Comparison of ENCODE assay signal across 8 mouse cellular contexts in the genomic region with DNA sequence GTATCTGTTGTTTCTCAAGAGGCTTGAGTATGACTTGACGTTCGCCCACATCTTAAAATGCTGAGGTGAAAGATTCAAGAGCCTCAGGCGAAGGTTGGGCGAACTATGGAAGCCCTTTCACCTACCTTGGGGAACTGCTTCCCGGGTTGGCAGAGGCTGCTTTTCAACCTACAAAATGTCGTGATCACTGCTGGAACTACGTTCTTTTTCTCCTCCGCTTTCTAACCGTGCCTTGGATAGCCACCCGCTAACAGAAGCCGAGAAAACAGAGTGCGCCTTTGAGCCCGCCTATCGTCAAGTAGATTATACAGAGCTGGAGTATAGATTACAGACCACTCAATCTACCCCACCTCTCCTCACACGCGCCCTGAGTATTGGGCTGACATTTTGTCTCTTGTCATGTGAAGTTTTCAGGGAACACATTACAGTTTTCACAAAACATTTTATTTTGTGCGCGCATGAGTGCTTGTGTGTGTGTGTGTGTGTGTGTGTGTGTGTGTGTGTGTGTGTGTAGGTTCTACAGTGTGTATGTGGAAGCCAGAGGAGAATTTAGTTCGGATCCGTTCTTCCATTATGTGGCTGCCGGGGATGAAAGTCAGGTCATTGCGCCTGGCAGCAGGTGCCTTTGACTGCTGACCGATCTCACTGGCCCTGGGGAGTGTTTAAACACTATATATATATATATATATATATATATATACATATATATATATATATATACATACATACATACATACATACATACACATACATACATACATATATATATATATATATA. TPM values are rescaled to one million over a fixed set of nuclear protein-coding genes. Genes with fewer than 3 reads are reported as not detected.
DNase-seq lines count a peak whose midpoint lies in the region; ATAC-seq and TF ChIP-seq lines count a peak whose summit lies in the region.

No protein-coding gene starts in this region.

- H3K9ac ChIP-seq in forebrain, embryonic 11.5 days (ENCODE audit: low read length), result 0 out of 2 replicates have a peak overlapping the region, but pooled peaks have one; percentile 25
- H3K9ac ChIP-seq in intestine, embryonic 16.5 days (ENCODE audit: low read depth, low read length), result peak overlapping the region; percentile 57
- peak overlapping the region; percentile 41 for H3K9ac ChIP-seq in stomach, postnatal 0 days (ENCODE audit: low read length)

- TF ChIP-seq EP300 in stomach, postnatal 0 days (optimal IDR thresholded peaks at IDR 0.05), result no peak

- peak; percentile 45 for ATAC-seq in activated CD4-positive, CD25-positive, alpha-beta regulatory T cell, adult 4 months
- ATAC-seq in forebrain, embryonic 11.5 days (replicated peaks; ENCODE audit: low FRiP score), result peak; percentile 65
- peak; percentile 68 for ATAC-seq in intestine, embryonic 16.5 days
- ATAC-seq in stomach, postnatal 0 days (ENCODE audit: low FRiP score, low TSS enrichment), result peak; percentile 60

- TF ChIP-seq CTCF in stomach, postnatal 0 days (IDR thresholded peaks at IDR 0.05; ENCODE audit: low read depth), result no peak

- H3K79me2 ChIP-seq in macrophage (ENCODE audit: inconsistent target), result no peaks in the 10 kb centered on the region

- H3K27ac ChIP-seq in forebrain, embryonic 11.5 days (ENCODE audit: low read depth, low read length), result no peak overlapping the region
- peak overlapping the region; percentile 76 for H3K27ac ChIP-seq in intestine, embryonic 16.5 days (ENCODE audit: low read length)
- H3K27ac ChIP-seq in macrophage, result peak overlapping the region; percentile 17; the same call in 1 of the 2 replicates
- peak overlapping the region; percentile 84 for H3K27ac ChIP-seq in stomach, postnatal 0 days (replicated peaks)

- WGBS in forebrain, embryonic 11.5 days, result 33% methylated on average over 23 of the region's 23 CpGs
- WGBS in intestine, embryonic 16.5 days, result 31% methylated on average over 22 of the region's 23 CpGs
- WGBS in macrophage (ENCODE audit: missing documents), result 48% methylated on average over 21 of the region's 23 CpGs
- WGBS in stomach, postnatal 0 days, result 36% methylated on average over 23 of the region's 23 CpGs

- no peaks in the 10 kb centered on the region for H3K9me3 ChIP-seq in forebrain, embryonic 11.5 days (ENCODE audit: control insufficient read depth, low read length)
- no peaks in the 10 kb centered on the region for H3K9me3 ChIP-seq in intestine, embryonic 16.5 days (ENCODE audit: control insufficient read depth, low read length)
- no peaks in the 10 kb centered on the region for H3K9me3 ChIP-seq in stomach, postnatal 0 days (ENCODE audit: control insufficient read depth, low read length)

- peak overlapping the region; percentile 58 for H3K4me2 ChIP-seq in forebrain, embryonic 11.5 days (ENCODE audit: low read depth, low read length, severe bottlenecking)
- H3K4me2 ChIP-seq in intestine, embryonic 16.5 days (ENCODE audit: low read depth, low read length), result peak overlapping the region; percentile 66
- H3K4me2 ChIP-seq in stomach, postnatal 0 days (replicated peaks; ENCODE audit: low read depth), result peak overlapping the region; percentile 60

- peak; percentile 39 to 41 for DNase-seq in layer of hippocampus, postnatal 10 days (ENCODE audit: low spot score in 2 of 2)
- no peak for DNase-seq in layer of hippocampus, adult 8-10 months (ENCODE audit: low spot score in 2 of 2)
- peak; percentile 57 for DNase-seq in forebrain, embryonic 11.5 days (ENCODE audit: low spot score)
- DNase-seq in stomach, postnatal 0 days (ENCODE audit: low spot score), result peak; percentile 34
- DNase-seq in cerebellum, adult 9-10 months, result no peak

- H3K4me1 ChIP-seq in forebrain, embryonic 11.5 days (replicated peaks; ENCODE audit: control insufficient read depth, insufficient read depth, low read length), result no peaks in the 10 kb centered on the region
- peaks cover 7% of the 10 kb centered on the region; the same call in 1 of the 2 replicates for H3K4me1 ChIP-seq in intestine, embryonic 16.5 days (ENCODE audit: control insufficient read depth, insufficient read depth, low read length)
- H3K4me1 ChIP-seq in stomach, postnatal 0 days (replicated peaks; ENCODE audit: control insufficient read depth, insufficient read depth), result no peaks in the 10 kb centered on the region

- peak overlapping the region; percentile 27 for H3K4me3 ChIP-seq in forebrain, embryonic 11.5 days (ENCODE audit: low read depth, low read length)
- H3K4me3 ChIP-seq in intestine, embryonic 16.5 days (ENCODE audit: low read length), result peak overlapping the region; percentile 41
- H3K4me3 ChIP-seq in macrophage (ENCODE audit: inconsistent target), result peak overlapping the region; percentile 22
- peak overlapping the region; percentile 32 for H3K4me3 ChIP-seq in stomach, postnatal 0 days (ENCODE audit: low read depth, low read length)

- no peaks in the 10 kb centered on the region for H3K36me3 ChIP-seq in forebrain, embryonic 11.5 days (ENCODE audit: control insufficient read depth, insufficient read depth, low read length)
- no peaks in the 10 kb centered on the region for H3K36me3 ChIP-seq in intestine, embryonic 16.5 days (ENCODE audit: control insufficient read depth, insufficient read depth, low read length)
- no peaks in the 10 kb centered on the region for H3K36me3 ChIP-seq in macrophage (ENCODE audit: inconsistent target)
- H3K36me3 ChIP-seq in stomach, postnatal 0 days (ENCODE audit: control insufficient read depth, insufficient read depth, low read length), result no peaks in the 10 kb centered on the region

- H3K27me3 ChIP-seq in forebrain, embryonic 11.5 days (ENCODE audit: control insufficient read depth, insufficient read depth, low read length), result no peaks in the 10 kb centered on the region
- H3K27me3 ChIP-seq in intestine, embryonic 16.5 days (replicated peaks; ENCODE audit: control insufficient read depth, insufficient read depth, low read length), result no peaks in the 10 kb centered on the region
- H3K27me3 ChIP-seq in stomach, postnatal 0 days (ENCODE audit: control insufficient read depth, insufficient read depth, low read length), result no peaks in the 10 kb centered on the region

RNA-seq across cellular contexts. Expression of a gene that starts 0.7 kb away (rescaled TPM):
- 1 to 10 TPM; 1.8 to 2.4 TPM for total RNA-seq in layer of hippocampus, postnatal 10 days (2021)
- total RNA-seq in layer of hippocampus, adult 8-10 months (2022), result 1 to 10 TPM in 2 of 4 experiments, under 1 TPM in 2; 0.83 to 1.5 (median 1.1) TPM
- polyA plus RNA-seq in activated CD4-positive, CD25-positive, alpha-beta regulatory T cell, adult 4 months (2017; shearing (Covaris generic)), result under 1 TPM in 1 of 2 experiments, not detected in 1; 0.13 TPM
- polyA plus RNA-seq in forebrain, embryonic 11.5 days (2014; fragmentation: Nextera tagmentation; extraction: Ambion mirVana), result 0.04 and 0.08 TPM in 2 replicates
- polyA plus RNA-seq in intestine, embryonic 16.5 days (2015; fragmentation: Nextera tagmentation; extraction: Ambion mirVana), result 0.04 and 0.05 TPM in 2 replicates
- under 1 TPM in 24 of 26 experiments, not detected in 2; 0.06 to 0.31 (median 0.13) TPM for total RNA-seq in macrophage (2018; cell fraction: chromatin; rRNA removed)
- total RNA-seq in macrophage (2018; cell fraction: cytosol; rRNA removed), result under 1 TPM in 13 of 26 experiments, not detected in 13; under 0.01 to 0.05 (median 0.03) TPM
- total RNA-seq in macrophage (2018; cell fraction: nucleus; rRNA removed), result under 1 TPM in 22 of 26 experiments, not detected in 4; 0.05 to 0.33 (median 0.13) TPM
- not detected in 3 replicates for polyA plus RNA-seq in macrophage (2018)
- 0.01 and 0.02 TPM in 2 replicates for polyA plus RNA-seq in stomach, postnatal 0 days (2015; fragmentation: Nextera tagmentation; extraction: Ambion mirVana)

RNA-seq across cellular contexts. Expression of a gene that starts 26.0 kb away (rescaled TPM):
- 100 to 1,000 TPM; 109 to 114 TPM for total RNA-seq in layer of hippocampus, postnatal 10 days (2021)
- total RNA-seq in layer of hippocampus, adult 8-10 months (2022), result 100 to 1,000 TPM; 122 to 136 (median 131) TPM
- 100 to 1,000 TPM; 126 to 143 TPM for polyA plus RNA-seq in activated CD4-positive, CD25-positive, alpha-beta regulatory T cell, adult 4 months (2017; shearing (Covaris generic))
- 146 and 158 TPM in 2 replicates for polyA plus RNA-seq in forebrain, embryonic 11.5 days (2014; fragmentation: Nextera tagmentation; extraction: Ambion mirVana)
- 371 and 392 TPM in 2 replicates for polyA plus RNA-seq in intestine, embryonic 16.5 days (2015; fragmentation: Nextera tagmentation; extraction: Ambion mirVana)
- total RNA-seq in macrophage (2018; cell fraction: chromatin; rRNA removed), result 10 to 100 TPM in 17 of 26 experiments, 1 to 10 TPM in 9; 2.9 to 29.4 (median 13.3) TPM
- total RNA-seq in macrophage (2018; cell fraction: cytosol; rRNA removed), result 10 to 100 TPM; 36.9 to 60.1 (median 49.0) TPM
- 10 to 100 TPM in 23 of 26 experiments, 1 to 10 TPM in 3; 5.4 to 30.9 (median 15.2) TPM for total RNA-seq in macrophage (2018; cell fraction: nucleus; rRNA removed)
- 45.9 to 74.0 TPM (median 51.2 TPM) in 3 replicates for polyA plus RNA-seq in macrophage (2018)
- polyA plus RNA-seq in stomach, postnatal 0 days (2015; fragmentation: Nextera tagmentation; extraction: Ambion mirVana), result 198 and 205 TPM in 2 replicates

Comparison
In these comparisons a context has a peak if more than half of its experiments do, and no peak if none do; other contexts are left out.
1. DNase-seq: peak in layer of hippocampus, postnatal 10 days (2 of 2), forebrain, embryonic 11.5 days (single experiment) and stomach, postnatal 0 days (single experiment); none in layer of hippocampus, adult 8-10 months (0 of 2) and cerebellum, adult 9-10 months (single experiment).
2. Peak in every context shown above with its lines, with median percentiles within 50 percentile points of each other: ATAC-seq, H3K4me2 ChIP-seq, H3K4me3 ChIP-seq and H3K9ac ChIP-seq.